Comparison of ENCODE assay signal across 17 mouse cellular contexts in genomic region chr1:43590727-43591126, GRCm38 (mm10).
DNase-seq lines count a peak whose midpoint lies in the region; ATAC-seq and TF ChIP-seq lines count a peak whose summit lies in the region.
"Had no signal": no experiment of that assay in that cellular context is flagged by ENCODE, and none has a peak within 500 bp of the region (broad histone marks: within the 10 kb centered on the region; RNA-seq: fewer than 3 reads in every experiment).

No protein-coding gene starts in this region.

- TF ChIP-seq CTCF in lung, postnatal 0 days (IDR thresholded peaks at IDR 0.05): peak; percentile 8; the same call in 1 of the 2 replicates

- ATAC-seq in lung, postnatal 0 days: no peak
- ATAC-seq in limb, embryonic 11.5 days (ENCODE audit: insufficient number of reproducible peaks, low FRiP score, low TSS enrichment, low read depth): peak; percentile 82
- no peak for ATAC-seq in forebrain, embryonic 12.5 days (ENCODE audit: low FRiP score)
- ATAC-seq: forebrain, embryonic 14.5 days; intestine, embryonic 16.5 days; midbrain, embryonic 13.5 days had no signal

- no peak for TF ChIP-seq EP300 in lung, postnatal 0 days (IDR thresholded peaks at IDR 0.05)

- H3K4me2 ChIP-seq in lung, postnatal 0 days (replicated peaks; ENCODE audit: low read depth, low read length): no peak overlapping the region
- H3K4me2 ChIP-seq in limb, embryonic 11.5 days (ENCODE audit: low read depth, severe bottlenecking): no peak overlapping the region
- H3K4me2 ChIP-seq in forebrain, embryonic 12.5 days: no peak overlapping the region
- H3K4me2 ChIP-seq: midbrain, embryonic 13.5 days had no signal

- intact Hi-C loops in heart, postnatal 10 days (cut with DNase I): no loop called here

- H3K36me3 ChIP-seq in lung, postnatal 0 days (ENCODE audit: insufficient read depth, low read length): no peaks in the 10 kb centered on the region
- H3K36me3 ChIP-seq in limb, embryonic 11.5 days (ENCODE audit: control insufficient read depth, insufficient read depth, low read length): no peaks in the 10 kb centered on the region
- H3K36me3 ChIP-seq in forebrain, embryonic 12.5 days (replicated peaks): no peaks in the 10 kb centered on the region
- H3K36me3 ChIP-seq: G1E; midbrain, embryonic 13.5 days had no signal

- H3K9me3 ChIP-seq in lung, postnatal 0 days (ENCODE audit: low read length): no peaks in the 10 kb centered on the region
- no peaks in the 10 kb centered on the region for H3K9me3 ChIP-seq in limb, embryonic 11.5 days (ENCODE audit: control insufficient read depth, low read length)
- no peaks in the 10 kb centered on the region for H3K9me3 ChIP-seq in forebrain, embryonic 12.5 days
- H3K9me3 ChIP-seq: G1E; midbrain, embryonic 13.5 days had no signal

- no peak overlapping the region for H3K4me3 ChIP-seq in lung, postnatal 0 days (ENCODE audit: low read depth, low read length)
- no peak overlapping the region for H3K4me3 ChIP-seq in limb, embryonic 11.5 days (ENCODE audit: low read depth, low read length)
- no peak overlapping the region for H3K4me3 ChIP-seq in forebrain, embryonic 12.5 days (replicated peaks)
- H3K4me3 ChIP-seq: midbrain, embryonic 13.5 days had no signal

- H3K27me3 ChIP-seq in lung, postnatal 0 days (replicated peaks; ENCODE audit: insufficient read depth, low read length): no peaks in the 10 kb centered on the region
- no peaks in the 10 kb centered on the region for H3K27me3 ChIP-seq in limb, embryonic 11.5 days (ENCODE audit: control insufficient read depth, insufficient read depth, low read length)
- H3K27me3 ChIP-seq in forebrain, embryonic 12.5 days: no peaks in the 10 kb centered on the region
- H3K27me3 ChIP-seq: midbrain, embryonic 13.5 days had no signal

- 33% methylated on average over 1 of the region's 1 CpGs for WGBS in lung, postnatal 0 days
- 38% methylated on average over 1 of the region's 1 CpGs for WGBS in limb, embryonic 11.5 days
- 59% methylated on average over 1 of the region's 1 CpGs for WGBS in forebrain, embryonic 12.5 days

- H3K9ac ChIP-seq in lung, postnatal 0 days (replicated peaks; ENCODE audit: low read depth): no peak overlapping the region
- H3K9ac ChIP-seq in limb, embryonic 11.5 days (ENCODE audit: low read length): no peak overlapping the region
- H3K9ac ChIP-seq in forebrain, embryonic 12.5 days: no peak overlapping the region
- H3K9ac ChIP-seq: midbrain, embryonic 13.5 days had no signal

- peak; percentile 10 to 20 for DNase-seq in heart, postnatal 10 days
- DNase-seq in heart, adult 11 months: no peak
- DNase-seq in lung, postnatal 0 days (ENCODE audit: low spot score): peak; percentile 14
- no peak for DNase-seq in lung, postnatal 4 days
- DNase-seq in limb, embryonic 11.5 days (ENCODE audit: low spot score): peak; percentile 54
- DNase-seq in thymus, postnatal 36 days: peak; percentile 38 to 47
- DNase-seq in left cerebral cortex, adult 8-10 months (ENCODE audit: low spot score in 2 of 2): no peak
- DNase-seq: adrenal gland, postnatal 14 days; cerebellum, postnatal 36 days; gastrocnemius, postnatal 14 days; liver; right cerebral cortex, postnatal 4 days had no signal

- H3K4me1 ChIP-seq in lung, postnatal 0 days (ENCODE audit: insufficient read depth, low read depth, low read length): no peaks in the 10 kb centered on the region; the same call in 1 of the 2 replicates
- H3K4me1 ChIP-seq in limb, embryonic 11.5 days (ENCODE audit: control insufficient read depth, insufficient read depth, low read length): no peaks in the 10 kb centered on the region; the same call in 1 of the 2 replicates
- H3K4me1 ChIP-seq in forebrain, embryonic 12.5 days: no peaks in the 10 kb centered on the region
- H3K4me1 ChIP-seq: midbrain, embryonic 13.5 days had no signal

- no peak overlapping the region for H3K27ac ChIP-seq in lung, postnatal 0 days (ENCODE audit: low read length)
- peak overlapping the region; percentile 80 for H3K27ac ChIP-seq in limb, embryonic 11.5 days (replicated peaks; ENCODE audit: low read depth, low read length)
- no peak overlapping the region for H3K27ac ChIP-seq in forebrain, embryonic 12.5 days
- H3K27ac ChIP-seq: midbrain, embryonic 13.5 days had no signal

Comparison
In these comparisons a context has a peak if more than half of its experiments do, and no peak if none do; other contexts are left out.
1. DNase-seq: peak in heart, postnatal 10 days (2 of 2), lung, postnatal 0 days (single experiment), limb, embryonic 11.5 days (single experiment) and thymus, postnatal 36 days (2 of 2); none in heart, adult 11 months (single experiment), lung, postnatal 4 days (0 of 2) and left cerebral cortex, adult 8-10 months (0 of 2).